Mouse (Mus musculus): ENCODE measurements at regions not wholly inside any gene's neighbourhood (a gene's known extent, or its start where the extent isn't known, plus 50 kb on each side); places are given as distances from the start of the nearest gene placed in this dataset.

GRCm38 (mm10) chr8:115995320-115995719 is 287.7 kb upstream of the Maf start:
- TF ChIP-seq POLR2A (IDR thresholded peaks at IDR 0.05; ENCODE audit: borderline replicate concordance, insufficient read depth, low read length) (no peak), CTCF (IDR thresholded peaks at IDR 0.05; ENCODE audit: borderline replicate concordance, insufficient read depth, low read depth, low read length) (no peak)

Measured in cerebellum, adult 2 months (tissue).